Mouse (Mus musculus) kidney, embryonic 15.5 days (tissue): ENCODE results near the gene Nrros. TPM values are rescaled to one million over a fixed set of nuclear protein-coding genes. Genes with fewer than 3 reads are reported as not detected.

Experiments used
- ATAC-seq: fragments of 200-750 bp; cut with Nextera tagmentation; replicated peaks from 2 replicates; pipeline ENCODE4 v1.8.0; 2017; ENCODE audit warnings: moderate TSS enrichment; ENCODE audit not compliant: low FRiP score
- H3K27ac ChIP-seq: fragments of 300-500 bp; sonication (generic); 2 replicates; pipeline ENCODE4 v1.5.1; 2015; ENCODE audit warnings: mild to moderate bottlenecking, inconsistent platforms
- H3K27me3 ChIP-seq: fragments of 300-500 bp; sonication (generic); 2 replicates; pipeline ENCODE4 v1.6.1; 2015; ENCODE audit warnings: inconsistent platforms
- H3K36me3 ChIP-seq: fragments of 300-500 bp; sonication (generic); 2 replicates; pipeline ENCODE4 v1.6.1; 2015; ENCODE audit warnings: inconsistent platforms
- H3K4me1 ChIP-seq: fragments of 300-500 bp; sonication (generic); 2 replicates; pipeline ENCODE4 v1.6.1; 2015; ENCODE audit warnings: inconsistent platforms
- H3K4me2 ChIP-seq: fragments of 300-500 bp; sonication (generic); 2 replicates; pipeline ENCODE4 v1.6.1; 2015; ENCODE audit warnings: moderate library complexity, mild to moderate bottlenecking, inconsistent platforms
- H3K4me3 ChIP-seq: fragments of 300-500 bp; sonication (generic); replicated peaks from 2 replicates; pipeline ENCODE4 v1.5.1; 2015; ENCODE audit warnings: mild to moderate bottlenecking, inconsistent platforms
- H3K9ac ChIP-seq: fragments of 300-500 bp; sonication (generic); 2 replicates; pipeline ENCODE4 v1.6.1; 2015; ENCODE audit warnings: mild to moderate bottlenecking, inconsistent platforms
- H3K9me3 ChIP-seq: fragments of 300-500 bp; sonication (generic); replicated peaks from 2 replicates; pipeline ENCODE4 v1.6.1; 2016; ENCODE audit warnings: inconsistent platforms
- WGBS: fragments of 180-500 bp; shearing (Covaris S2); methylation state at CpG from one replicate; pipeline ENCODE4 v1.1.7; 2015; ENCODE audit warnings: mixed read lengths; 5-methylcytosine and 5-hydroxymethylcytosine counted together
- polyA plus RNA-seq: library from polyadenylated mRNA; unstranded; fragments of >200 nt; fragmentation: Nextera tagmentation; extraction: Ambion mirVana; gene quantifications from 2 replicates; pipeline ENCODE4 v1.2.1, GENCODE M21; 2015

Nrros gene
- polyA plus RNA-seq, 1 experiment from 2014 or later = 17.7 TPM

- no peak overlapping the region for H3K4me2 ChIP-seq
- no peak overlapping the region for H3K9ac ChIP-seq
- H3K36me3 ChIP-seq = no peaks in the 10 kb centered on the region
- WGBS = 78% methylated on average over 4 of the region's 4 CpGs
- no peaks in the 10 kb centered on the region for H3K9me3 ChIP-seq
- no peak for ATAC-seq
- H3K4me3 ChIP-seq = no peak overlapping the region
- peak overlapping the region; percentile 65 for H3K27ac ChIP-seq
- no peaks in the 10 kb centered on the region for H3K27me3 ChIP-seq
- H3K4me1 ChIP-seq = no peaks in the 10 kb centered on the region
Observed at GRCm38 (mm10) chr16:32127046-32127445, 38.3 kb downstream of the Nrros start.

- no peaks in the 10 kb centered on the region for H3K9me3 ChIP-seq
- no peak for ATAC-seq
- peak overlapping the region; percentile 60 for H3K27ac ChIP-seq
- WGBS = 92% methylated on average over 3 of the region's 3 CpGs
- no peak overlapping the region for H3K9ac ChIP-seq
- no peaks in the 10 kb centered on the region for H3K4me1 ChIP-seq
- H3K36me3 ChIP-seq = no peaks in the 10 kb centered on the region
- no peak overlapping the region for H3K4me3 ChIP-seq
- H3K4me2 ChIP-seq = no peak overlapping the region
- no peaks in the 10 kb centered on the region for H3K27me3 ChIP-seq
Observed at GRCm38 (mm10) chr16:32125364-32125763, 40.0 kb downstream of the Nrros start.

- no peak overlapping the region for H3K9ac ChIP-seq
- H3K4me3 ChIP-seq = no peak overlapping the region
- H3K4me1 ChIP-seq = no peaks in the 10 kb centered on the region
- no peaks in the 10 kb centered on the region for H3K9me3 ChIP-seq
- H3K27me3 ChIP-seq = no peaks in the 10 kb centered on the region
- peak overlapping the region; percentile 60 for H3K27ac ChIP-seq
- no peaks in the 10 kb centered on the region for H3K36me3 ChIP-seq
- H3K4me2 ChIP-seq = no peak overlapping the region
- 57% methylated on average over 17 of the region's 17 CpGs for WGBS
- ATAC-seq = no peak
Observed at GRCm38 (mm10) chr16:32124444-32125335, 40.7 kb downstream of the Nrros start.

- Histone ChIP-seq H3K4me2 (no peak overlapping the region), H3K27me3 (no peaks in the 10 kb centered on the region), H3K27ac (0 out of 2 replicates have a peak overlapping the region, but pooled peaks have one; percentile 60), H3K4me3 (no peak overlapping the region), H3K36me3 (no peaks in the 10 kb centered on the region), H3K9ac (no peak overlapping the region), H3K9me3 (no peaks in the 10 kb centered on the region), H3K4me1 (no peaks in the 10 kb centered on the region)
- WGBS = 86% methylated on average over 7 of the region's 7 CpGs
- ATAC-seq = no peak
Observed at GRCm38 (mm10) chr16:32124020-32124419, 41.4 kb downstream of the Nrros start.

GRCm38 (mm10) chr16:32120454-32120853 is 44.9 kb downstream of the Nrros start:
- Histone ChIP-seq H3K27ac (no peak overlapping the region), H3K9ac (no peak overlapping the region), H3K36me3 (no peaks in the 10 kb centered on the region), H3K4me2 (no peak overlapping the region), H3K27me3 (no peaks in the 10 kb centered on the region), H3K9me3 (no peaks in the 10 kb centered on the region), H3K4me1 (peaks cover 5% of the 10 kb centered on the region), H3K4me3 (no peak overlapping the region)
- 73% methylated on average over 3 of the region's 3 CpGs for WGBS
- ATAC-seq = no peak

- Histone ChIP-seq H3K36me3 (no peaks in the 10 kb centered on the region), H3K4me3 (no peak overlapping the region), H3K9ac (no peak overlapping the region), H3K9me3 (no peaks in the 10 kb centered on the region), H3K27ac (no peak overlapping the region), H3K27me3 (no peaks in the 10 kb centered on the region), H3K4me1 (peaks cover 9% of the 10 kb centered on the region), H3K4me2 (no peak overlapping the region)
- ATAC-seq = no peak
- 40% methylated on average over 5 of the region's 5 CpGs for WGBS
Observed at GRCm38 (mm10) chr16:32116186-32116585, 49.2 kb downstream of the Nrros start.

GRCm38 (mm10) chr16:32115781-32116180 is 49.6 kb downstream of the Nrros start:
- peaks cover 9% of the 10 kb centered on the region for H3K4me1 ChIP-seq
- no peak overlapping the region for H3K4me3 ChIP-seq
- H3K36me3 ChIP-seq = peaks cover 2% of the 10 kb centered on the region; the same call in 1 of the 2 replicates
- no peaks in the 10 kb centered on the region for H3K27me3 ChIP-seq
- H3K9me3 ChIP-seq = no peaks in the 10 kb centered on the region
- 59% methylated on average over 6 of the region's 6 CpGs for WGBS
- no peak overlapping the region for H3K27ac ChIP-seq
- no peak for ATAC-seq
- H3K9ac ChIP-seq = no peak overlapping the region
- H3K4me2 ChIP-seq = peak overlapping the region; percentile 29

- Histone ChIP-seq H3K27me3 (no peaks in the 10 kb centered on the region), H3K4me1 (peaks cover 9% of the 10 kb centered on the region), H3K4me2 (peak overlapping the region; percentile 29), H3K9me3 (no peaks in the 10 kb centered on the region), H3K36me3 (peaks cover 8% of the 10 kb centered on the region), H3K4me3 (no peak overlapping the region), H3K27ac (no peak overlapping the region), H3K9ac (no peak overlapping the region)
- no peak for ATAC-seq
- 11% methylated on average over 15 of the region's 15 CpGs for WGBS
Observed at GRCm38 (mm10) chr16:32114968-32115695, 50.3 kb downstream of the Nrros start.

GRCm38 (mm10) chr16:32114406-32114805 is 51.0 kb downstream of the Nrros start:
- Histone ChIP-seq H3K9ac (no peak overlapping the region), H3K4me3 (no peak overlapping the region), H3K36me3 (peaks cover 14% of the 10 kb centered on the region), H3K4me2 (no peak overlapping the region), H3K27me3 (no peaks in the 10 kb centered on the region), H3K9me3 (no peaks in the 10 kb centered on the region), H3K4me1 (peaks cover 9% of the 10 kb centered on the region), H3K27ac (no peak overlapping the region)
- 92% methylated on average over 10 of the region's 10 CpGs for WGBS
- ATAC-seq = no peak

GRCm38 (mm10) chr16:32113541-32114218 is 51.7 kb downstream of the Nrros start:
- H3K4me2 ChIP-seq = no peak overlapping the region
- 67% methylated on average over 23 of the region's 23 CpGs for WGBS

GRCm38 (mm10) chr16:32110951-32111699 is 54.3 kb downstream of the Nrros start:
- 70% methylated on average over 15 of the region's 15 CpGs for WGBS
- no peak overlapping the region for H3K9ac ChIP-seq
- ATAC-seq = no peak

More at GRCm38 (mm10) chr16:32113541-32114218, 51.7 kb downstream of the Nrros start:
- ATAC-seq = no peak
- Histone ChIP-seq H3K4me1 (peaks cover 9% of the 10 kb centered on the region), H3K27ac (no peak overlapping the region), H3K36me3 (peaks cover 19% of the 10 kb centered on the region), H3K27me3 (no peaks in the 10 kb centered on the region), H3K9ac (no peak overlapping the region), H3K4me3 (no peak overlapping the region), H3K9me3 (no peaks in the 10 kb centered on the region)

More at GRCm38 (mm10) chr16:32110951-32111699, 54.3 kb downstream of the Nrros start:
- no peak overlapping the region for H3K4me3 ChIP-seq
- H3K27ac ChIP-seq = no peak overlapping the region
- H3K36me3 ChIP-seq = peaks cover 38% of the 10 kb centered on the region
- H3K4me2 ChIP-seq = no peak overlapping the region
- H3K4me1 ChIP-seq = peaks cover 9% of the 10 kb centered on the region
- no peaks in the 10 kb centered on the region for H3K9me3 ChIP-seq
- H3K27me3 ChIP-seq = no peaks in the 10 kb centered on the region
